Mouse (Mus musculus): ENCODE results near the gene Raf1.

Gene Raf1

GRCm38 (mm10) chr6:115676452-115677128 lies at the start of gene Raf1:
TSS of gene Raf1 (minus strand) at chr6:115676635.
- peak; percentile 98 for DNase-seq (ENCODE audit: low spot score)

- peak; percentile 32 for DNase-seq (ENCODE audit: low spot score)
These were observed 45.8 kb upstream of the Raf1 start for GRCm38 (mm10) chr6:115722246-115722645.

- DNase-seq (ENCODE audit: low spot score) = peak; percentile 89
These were observed 41.5 kb upstream of the Raf1 start for GRCm38 (mm10) chr6:115717715-115718558.

GRCm38 (mm10) chr6:115717101-115717652 lies 40.7 kb upstream of the Raf1 start:
- DNase-seq (ENCODE audit: low spot score) = peak; percentile 24

GRCm38 (mm10) chr6:115711261-115711660 lies 34.8 kb upstream of the Raf1 start:
- DNase-seq (ENCODE audit: low spot score) = no peak

GRCm38 (mm10) chr6:115702901-115703300 lies 26.5 kb upstream of the Raf1 start:
- DNase-seq (ENCODE audit: low spot score) = no peak

- DNase-seq (ENCODE audit: low spot score) = no peak
These were observed 24.9 kb upstream of the Raf1 start for GRCm38 (mm10) chr6:115701302-115701701.

- no peak for DNase-seq (ENCODE audit: low spot score)
These were observed 24.3 kb upstream of the Raf1 start for GRCm38 (mm10) chr6:115700778-115701177.

- no peak for DNase-seq (ENCODE audit: low spot score)
These were observed 22.3 kb upstream of the Raf1 start for GRCm38 (mm10) chr6:115698699-115699098.

- DNase-seq (ENCODE audit: low spot score) = peak; percentile 76
These were observed 21.5 kb upstream of the Raf1 start for GRCm38 (mm10) chr6:115697739-115698558.

GRCm38 (mm10) chr6:115696707-115697215 lies 20.3 kb upstream of the Raf1 start:
- DNase-seq (ENCODE audit: low spot score) = no peak

GRCm38 (mm10) chr6:115695124-115695523 lies 18.7 kb upstream of the Raf1 start:
- DNase-seq (ENCODE audit: low spot score) = no peak

GRCm38 (mm10) chr6:115694441-115694842 lies 18.0 kb upstream of the Raf1 start:
- no peak for DNase-seq (ENCODE audit: low spot score)

GRCm38 (mm10) chr6:115692963-115693730 lies 16.7 kb upstream of the Raf1 start:
- peak; percentile 47 for DNase-seq (ENCODE audit: low spot score)

- DNase-seq (ENCODE audit: low spot score) = no peak
These were observed 15.9 kb upstream of the Raf1 start for GRCm38 (mm10) chr6:115692163-115692950.

- DNase-seq (ENCODE audit: low spot score) = no peak
These were observed 13.7 kb upstream of the Raf1 start for GRCm38 (mm10) chr6:115690105-115690504.

GRCm38 (mm10) chr6:115688589-115688988 lies 12.2 kb upstream of the Raf1 start:
- no peak for DNase-seq (ENCODE audit: low spot score)

- DNase-seq (ENCODE audit: low spot score) = no peak
These were observed 11.3 kb upstream of the Raf1 start for GRCm38 (mm10) chr6:115687753-115688152.

- DNase-seq (ENCODE audit: low spot score) = no peak
These were observed 8.6 kb upstream of the Raf1 start for GRCm38 (mm10) chr6:115684851-115685646.
